ENCODE assay signal across 23 mouse cellular contexts in the genomic region with DNA sequence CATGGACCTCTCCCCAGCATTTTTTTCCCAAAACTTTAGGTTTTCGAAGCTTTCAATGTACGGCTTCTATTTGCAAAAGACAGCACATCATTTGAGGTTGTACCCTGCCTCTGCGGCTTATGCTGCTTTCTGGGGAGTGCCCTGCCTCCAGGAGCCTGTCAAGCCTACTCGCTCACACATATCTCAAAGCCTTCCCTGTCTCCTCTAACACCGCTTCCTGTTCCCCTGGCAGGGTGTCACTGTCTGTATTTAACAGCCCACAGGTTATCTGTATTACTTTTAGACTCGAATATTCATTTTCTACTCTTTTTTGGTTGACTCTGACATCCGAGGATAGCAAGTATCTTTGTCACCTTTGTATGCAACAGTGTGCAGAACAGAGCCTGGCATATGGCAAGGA.
A peak's percentile ranks its signal among the peaks of the same experiment; 100 is the strongest.
DNase-seq lines count a peak whose midpoint lies in the region; ATAC-seq and TF ChIP-seq lines count a peak whose summit lies in the region.
"Had no signal": no experiment of that assay in that cellular context is flagged by ENCODE, and none has a peak within 500 bp of the region (broad histone marks: within the 10 kb centered on the region; RNA-seq: fewer than 3 reads in every experiment).

No protein-coding gene starts in this region.

- peak; percentile 73 for DNase-seq in heart, adult 11 months
- DNase-seq in heart, adult 8-10 months (ENCODE audit: low spot score), result no peak
- no peak for DNase-seq in heart, postnatal 0 days (ENCODE audit: low spot score)
- no peak for DNase-seq in heart, postnatal 25 days (ENCODE audit: low spot score)
- peak; percentile 50 for DNase-seq in brain, adult 2 months (ENCODE audit: low read depth, low spot score)
- DNase-seq in embryonic facial prominence, embryonic 14.5 days (ENCODE audit: low spot score), result no peak
- DNase-seq in kidney, postnatal 25 days, result no peak
- DNase-seq: adrenal gland, postnatal 14 days; cerebellum, adult 2 months; cerebellum, postnatal 14 days; gastrocnemius, postnatal 10 days; kidney, adult 18-20 months; kidney, postnatal 36 days; lung, postnatal 4 days; midbrain, embryonic 14.5 days had no signal

- no peak for TF ChIP-seq EP300 in heart, postnatal 0 days (IDR thresholded peaks at IDR 0.05; ENCODE audit: low read depth)

- peak overlapping the region; percentile 21; the same call in 1 of the 2 replicates for H3K27ac ChIP-seq in heart, postnatal 0 days (ENCODE audit: low read depth)
- H3K27ac ChIP-seq in embryonic facial prominence, embryonic 14.5 days (replicated peaks; ENCODE audit: low read depth, low read length), result peak overlapping the region; percentile 21; the same call in 1 of the 2 replicates
- H3K27ac ChIP-seq: kidney, embryonic 15.5 days; layer of hippocampus, adult 2 months; left cerebral cortex, adult 2 months; limb, embryonic 13.5 days had no signal

- H3K9ac ChIP-seq in heart, postnatal 0 days (replicated peaks; ENCODE audit: low read depth, low read length), result no peak overlapping the region
- H3K9ac ChIP-seq in embryonic facial prominence, embryonic 14.5 days (ENCODE audit: low read depth, low read length), result no peak overlapping the region
- H3K9ac ChIP-seq: kidney, embryonic 15.5 days; limb, embryonic 13.5 days had no signal

- no peak for TF ChIP-seq CTCF in heart, postnatal 0 days (IDR thresholded peaks at IDR 0.05; ENCODE audit: low read depth)

- H3K4me3 ChIP-seq in heart, postnatal 0 days (ENCODE audit: low read depth, low read length), result no peak overlapping the region
- no peak overlapping the region for H3K4me3 ChIP-seq in embryonic facial prominence, embryonic 14.5 days (ENCODE audit: low read depth, low read length)
- H3K4me3 ChIP-seq: kidney, embryonic 15.5 days; layer of hippocampus, adult 2 months; left cerebral cortex, adult 2 months; limb, embryonic 13.5 days had no signal

- intact Hi-C loops in heart, postnatal 25 days (cut with DNase I), result no loop called here

- 45% methylated on average over 7 of the region's 7 CpGs for WGBS in heart, postnatal 0 days
- 71% methylated on average over 7 of the region's 7 CpGs for WGBS in embryonic facial prominence, embryonic 14.5 days

- no peaks in the 10 kb centered on the region for H3K27me3 ChIP-seq in heart, postnatal 0 days (ENCODE audit: control insufficient read depth, insufficient read depth, low read length)
- H3K27me3 ChIP-seq in embryonic facial prominence, embryonic 14.5 days (replicated peaks; ENCODE audit: control insufficient read depth, insufficient read depth, low read length), result no peaks in the 10 kb centered on the region
- H3K27me3 ChIP-seq: kidney, embryonic 15.5 days; limb, embryonic 13.5 days; Patski had no signal

- H3K36me3 ChIP-seq in heart, postnatal 0 days (replicated peaks; ENCODE audit: control insufficient read depth, insufficient read depth, low read length), result 0 out of 2 replicates have a peak, but pooled peaks cover 8% of the 10 kb centered on the region
- peaks cover 15% of the 10 kb centered on the region; the same call in 1 of the 2 replicates for H3K36me3 ChIP-seq in embryonic facial prominence, embryonic 14.5 days (ENCODE audit: control insufficient read depth, insufficient read depth, low read length)
- H3K36me3 ChIP-seq: kidney, embryonic 15.5 days had no signal

- no peak for ATAC-seq in heart, postnatal 0 days (ENCODE audit: insufficient read depth, low read depth)
- ATAC-seq in embryonic facial prominence, embryonic 14.5 days (ENCODE audit: low read depth), result no peak
- ATAC-seq: forebrain, embryonic 14.5 days; hindbrain, embryonic 16.5 days; Patski had no signal

- H3K4me2 ChIP-seq in heart, postnatal 0 days (ENCODE audit: low read depth, low read length), result no peak overlapping the region
- H3K4me2 ChIP-seq in embryonic facial prominence, embryonic 14.5 days (ENCODE audit: low read depth, low read length), result no peak overlapping the region
- H3K4me2 ChIP-seq: kidney, embryonic 15.5 days; limb, embryonic 13.5 days; liver, embryonic 11.5 days had no signal

- no peaks in the 10 kb centered on the region for H3K9me3 ChIP-seq in heart, postnatal 0 days (replicated peaks; ENCODE audit: control insufficient read depth, low read length)
- H3K9me3 ChIP-seq in embryonic facial prominence, embryonic 14.5 days (ENCODE audit: control insufficient read depth, low read length), result no peaks in the 10 kb centered on the region
- H3K9me3 ChIP-seq: kidney, embryonic 15.5 days; limb, embryonic 13.5 days had no signal

- H3K4me1 ChIP-seq in heart, postnatal 0 days (ENCODE audit: control insufficient read depth, insufficient read depth), result peaks cover 11% of the 10 kb centered on the region; the same call in 1 of the 2 replicates
- H3K4me1 ChIP-seq in embryonic facial prominence, embryonic 14.5 days (ENCODE audit: control insufficient read depth, insufficient read depth, low read length), result peaks cover 8% of the 10 kb centered on the region; the same call in 1 of the 2 replicates
- H3K4me1 ChIP-seq: kidney, embryonic 15.5 days had no signal

Comparison
In these comparisons a context has a peak if more than half of its experiments do, and no peak if none do; other contexts are left out.
1. DNase-seq: peak in heart, adult 11 months (single experiment) and brain, adult 2 months (single experiment); none in heart, adult 8-10 months (single experiment), heart, postnatal 0 days (single experiment), heart, postnatal 25 days (single experiment), embryonic facial prominence, embryonic 14.5 days (single experiment) and kidney, postnatal 25 days (0 of 2).